In genomic region chr11:62603312-62604056, GRCm38 (mm10) we compare ENCODE assay signal across 8 mouse cellular contexts. TPM values are rescaled to one million over a fixed set of nuclear protein-coding genes. Genes with fewer than 3 reads are reported as not detected.
DNase-seq lines count a peak whose midpoint lies in the region; ATAC-seq and TF ChIP-seq lines count a peak whose summit lies in the region.

No protein-coding gene starts in this region.

- H3K9me3 ChIP-seq in hindbrain, postnatal 0 days (ENCODE audit: low read length), result no peaks in the 10 kb centered on the region
- no peaks in the 10 kb centered on the region for H3K9me3 ChIP-seq in liver, embryonic 13.5 days (replicated peaks)

- H3K27me3 ChIP-seq in hindbrain, postnatal 0 days (ENCODE audit: insufficient read depth, low read length), result no peaks in the 10 kb centered on the region
- no peaks in the 10 kb centered on the region for H3K27me3 ChIP-seq in liver, embryonic 13.5 days

- peak overlapping the region; percentile 86 for H3K4me3 ChIP-seq in embryonic fibroblast, embryonic 13.5 days (ENCODE audit: insufficient read depth, low read length)
- peak overlapping the region; percentile 85 for H3K4me3 ChIP-seq in hindbrain, postnatal 0 days (ENCODE audit: low read length)
- H3K4me3 ChIP-seq in liver, embryonic 13.5 days (replicated peaks), result peak overlapping the region; percentile 82

- peak overlapping the region; percentile 96 for H3K4me2 ChIP-seq in hindbrain, postnatal 0 days (ENCODE audit: low read depth, low read length)
- peak overlapping the region; percentile 77 for H3K4me2 ChIP-seq in liver, embryonic 13.5 days

- peak; percentile 86 for DNase-seq in heart, adult 11 months
- no peak for DNase-seq in heart, adult 8-10 months (ENCODE audit: low spot score)
- peak; percentile 64 for DNase-seq in NIH3T3 (ENCODE audit: low read depth)
- peak; percentile 31 for DNase-seq in hindbrain, postnatal 0 days (ENCODE audit: low spot score)
- DNase-seq in liver, embryonic 13.5 days, result peak; percentile 36
- DNase-seq in skeletal muscle tissue, adult 2 months (ENCODE audit: low read depth, low spot score), result peak; percentile 42

- no peak for TF ChIP-seq CTCF in embryonic fibroblast, embryonic 13.5 days (IDR thresholded peaks at IDR 0.05; ENCODE audit: borderline replicate concordance, insufficient read depth, low read length)
- peak; percentile 48 for TF ChIP-seq CTCF in hindbrain, postnatal 0 days (IDR thresholded peaks at IDR 0.05; ENCODE audit: low read depth)

- ATAC-seq in hindbrain, postnatal 0 days, result no peak
- peak; percentile 32; the same call in 1 of the 2 replicates for ATAC-seq in liver, embryonic 13.5 days (ENCODE audit: low read depth)
- ATAC-seq in megakaryocyte-erythroid progenitor cell, adult 5-6 weeks (replicated peaks; ENCODE audit: low FRiP score, low TSS enrichment, poor library complexity, severe bottlenecking), result no peak

- no peak for TF ChIP-seq POLR2A in embryonic fibroblast, embryonic 13.5 days (IDR thresholded peaks at IDR 0.05; ENCODE audit: low read depth, low read length)

- H3K36me3 ChIP-seq in hindbrain, postnatal 0 days (ENCODE audit: insufficient read depth, low read length), result peaks cover 28% of the 10 kb centered on the region
- peaks cover 53% of the 10 kb centered on the region for H3K36me3 ChIP-seq in liver, embryonic 13.5 days

- H3K27ac ChIP-seq in embryonic fibroblast, embryonic 13.5 days (ENCODE audit: insufficient read depth, low read length), result peak overlapping the region; percentile 75
- H3K27ac ChIP-seq in hindbrain, postnatal 0 days, result peak overlapping the region; percentile 96
- H3K27ac ChIP-seq in liver, embryonic 13.5 days, result peak overlapping the region; percentile 95

- 0 out of 2 replicates have a peak, but pooled peaks cover 3% of the 10 kb centered on the region for H3K4me1 ChIP-seq in embryonic fibroblast, embryonic 13.5 days (ENCODE audit: control insufficient read depth, insufficient read depth, low read length)
- peaks cover 24% of the 10 kb centered on the region for H3K4me1 ChIP-seq in hindbrain, postnatal 0 days (ENCODE audit: insufficient read depth, low read length)
- peaks cover 35% of the 10 kb centered on the region for H3K4me1 ChIP-seq in liver, embryonic 13.5 days (replicated peaks)

- H3K9ac ChIP-seq in hindbrain, postnatal 0 days (replicated peaks; ENCODE audit: low read length), result peak overlapping the region; percentile 93
- peak overlapping the region; percentile 93 for H3K9ac ChIP-seq in liver, embryonic 13.5 days

- WGBS in hindbrain, postnatal 0 days, result under 1% methylated on average over 13 of the region's 13 CpGs
- 0% methylated on average over 13 of the region's 13 CpGs for WGBS in liver, embryonic 13.5 days (ENCODE audit: insufficient replicate concordance)

RNA-seq across cellular contexts. Expression of gene Trpv2, which starts 29.2 kb away (rescaled TPM):
- 1 to 10 TPM; 1.6 to 4.1 (median 1.8) TPM for total RNA-seq in heart, adult 8-10 months (2022)
- polyA plus RNA-seq in embryonic fibroblast, embryonic 13.5 days (2011; ENCODE audit: insufficient read length, low read depth, missing spikeins), result 9.6 and 11.4 TPM in 2 replicates
- total RNA-seq in hindbrain, postnatal 0 days (2014; rRNA removed), result 46.2 and 51.0 TPM in 2 replicates
- 24.4 and 24.9 TPM in 2 replicates for polyA plus RNA-seq in hindbrain, postnatal 0 days (2015; fragmentation: Nextera tagmentation; extraction: Ambion mirVana)
- 6.6 and 7.2 TPM in 2 replicates for polyA plus RNA-seq in liver, embryonic 13.5 days (2015; fragmentation: Nextera tagmentation; extraction: Ambion mirVana)
- total RNA-seq in megakaryocyte-erythroid progenitor cell, adult 5-6 weeks (2014; fragmentation: Nextera tagmentation), result 31.3 and 45.4 TPM in 2 replicates
- total RNA-seq in megakaryocyte-erythroid progenitor cell, adult 5-6 weeks (2017), result 12.2 and 25.6 TPM in 2 replicates

RNA-seq across cellular contexts. Expression of gene Lrrc75a, which starts 44.8 kb away (rescaled TPM):
- 1 to 10 TPM; 3.1 to 4.5 (median 3.7) TPM for total RNA-seq in heart, adult 8-10 months (2022)
- 10.5 and 12.6 TPM in 2 replicates for polyA plus RNA-seq in embryonic fibroblast, embryonic 13.5 days (2011; ENCODE audit: insufficient read length, low read depth, missing spikeins)
- total RNA-seq in hindbrain, postnatal 0 days (2014; rRNA removed), result 26.0 and 29.7 TPM in 2 replicates
- 6.4 and 6.9 TPM in 2 replicates for polyA plus RNA-seq in hindbrain, postnatal 0 days (2015; fragmentation: Nextera tagmentation; extraction: Ambion mirVana)
- polyA plus RNA-seq in liver, embryonic 13.5 days (2015; fragmentation: Nextera tagmentation; extraction: Ambion mirVana), result 1.3 and 1.4 TPM in 2 replicates
- total RNA-seq in megakaryocyte-erythroid progenitor cell, adult 5-6 weeks (2014; fragmentation: Nextera tagmentation), result 2.1 and 3.1 TPM in 2 replicates
- total RNA-seq in megakaryocyte-erythroid progenitor cell, adult 5-6 weeks (2017), result 0.99 and 1.8 TPM in 2 replicates

RNA-seq across cellular contexts. Expression of gene Mmgt2, which starts 45.0 kb away (rescaled TPM):
- total RNA-seq in heart, adult 8-10 months (2022), result 1 to 10 TPM; 5.1 to 5.9 (median 5.7) TPM
- 31.3 and 34.0 TPM in 2 replicates for polyA plus RNA-seq in embryonic fibroblast, embryonic 13.5 days (2011; ENCODE audit: insufficient read length, low read depth, missing spikeins)
- total RNA-seq in hindbrain, postnatal 0 days (2014; rRNA removed), result 15.6 and 43.9 TPM in 2 replicates
- 22.6 and 28.1 TPM in 2 replicates for polyA plus RNA-seq in hindbrain, postnatal 0 days (2015; fragmentation: Nextera tagmentation; extraction: Ambion mirVana)
- 12.2 and 12.3 TPM in 2 replicates for polyA plus RNA-seq in liver, embryonic 13.5 days (2015; fragmentation: Nextera tagmentation; extraction: Ambion mirVana)
- total RNA-seq in megakaryocyte-erythroid progenitor cell, adult 5-6 weeks (2014; fragmentation: Nextera tagmentation), result 16.4 and 29.7 TPM in 2 replicates
- total RNA-seq in megakaryocyte-erythroid progenitor cell, adult 5-6 weeks (2017), result 9.1 and 14.8 TPM in 2 replicates

RNA-seq across cellular contexts. Expression of gene Ubb, which starts 52.5 kb away (rescaled TPM):
- total RNA-seq in heart, adult 8-10 months (2022), result 100 to 1,000 TPM; 692 to 761 (median 719) TPM
- 493 and 593 TPM in 2 replicates for polyA plus RNA-seq in embryonic fibroblast, embryonic 13.5 days (2011; ENCODE audit: insufficient read length, low read depth, missing spikeins)
- total RNA-seq in hindbrain, postnatal 0 days (2014; rRNA removed), result 1,525 and 1,633 TPM in 2 replicates
- 4,229 and 4,277 TPM in 2 replicates for polyA plus RNA-seq in hindbrain, postnatal 0 days (2015; fragmentation: Nextera tagmentation; extraction: Ambion mirVana)
- polyA plus RNA-seq in liver, embryonic 13.5 days (2015; fragmentation: Nextera tagmentation; extraction: Ambion mirVana), result 1,519 and 1,558 TPM in 2 replicates
- total RNA-seq in megakaryocyte-erythroid progenitor cell, adult 5-6 weeks (2014; fragmentation: Nextera tagmentation), result 729 and 731 TPM in 2 replicates
- 1,059 and 1,094 TPM in 2 replicates for total RNA-seq in megakaryocyte-erythroid progenitor cell, adult 5-6 weeks (2017)
